Mouse (Mus musculus) cerebellum, adult 2 months (tissue): ENCODE measurements around the gene Slc24a2.

Experiments used
- CTCF ChIP-seq: fragments of 200-500 bp; IDR thresholded peaks from 2 replicates; pipeline ENCODE4 v1.5.1; 2011; ENCODE audit warnings: low read depth, mild to moderate bottlenecking, control low read depth, low read length, moderate library complexity, borderline replicate concordance; ENCODE audit not compliant: insufficient read depth
- POLR2A ChIP-seq: fragments of 200-500 bp; IDR thresholded peaks from 2 replicates; pipeline ENCODE4 v1.6.1; 2011; ENCODE audit warnings: low read length, control low read depth, borderline replicate concordance; ENCODE audit not compliant: insufficient read depth

- TF ChIP-seq CTCF (no peak), POLR2A (no peak)
These were observed 149.0 kb downstream of the Slc24a2 start for GRCm38 (mm10) chr4:87081321-87081720.
